Mouse (Mus musculus): ENCODE measurements around the gene Gm37240. TPM values are rescaled to one million over a fixed set of nuclear protein-coding genes. Genes with fewer than 3 reads are reported as not detected.
"Not testable (repeated sequence)": the region's sequence is repeated elsewhere in the genome, so short reads cannot be mapped to it uniquely, and the experiment has no call there.

Gm37240 gene
- polyA plus RNA-seq, 1 experiment from 2014 or later: 0.93 TPM

GRCm38 (mm10) chr3:85584966-85585365 is 302.4 kb downstream of the Gm37240 start:
- Histone ChIP-seq H3K36me3 (ENCODE audit: control insufficient read depth, insufficient read depth, low read length) (no peaks in the 10 kb centered on the region), H3K9ac (ENCODE audit: low read depth, low read length) (no peak overlapping the region), H3K4me1 (ENCODE audit: control insufficient read depth, insufficient read depth, low read depth, low read length) (no peaks in the 10 kb centered on the region), H3K4me2 (ENCODE audit: low read length) (no peak overlapping the region), H3K4me3 (ENCODE audit: low read length) (no peak overlapping the region), H3K9me3 (ENCODE audit: control insufficient read depth, low read length) (no peaks in the 10 kb centered on the region), H3K27ac (ENCODE audit: low read depth, low read length) (no peak overlapping the region), H3K27me3 (replicated peaks; ENCODE audit: control insufficient read depth, insufficient read depth, low read length) (no peaks in the 10 kb centered on the region)
- 86% methylated on average over 4 of the region's 4 CpGs for WGBS
- no peak for ATAC-seq

DNA sequence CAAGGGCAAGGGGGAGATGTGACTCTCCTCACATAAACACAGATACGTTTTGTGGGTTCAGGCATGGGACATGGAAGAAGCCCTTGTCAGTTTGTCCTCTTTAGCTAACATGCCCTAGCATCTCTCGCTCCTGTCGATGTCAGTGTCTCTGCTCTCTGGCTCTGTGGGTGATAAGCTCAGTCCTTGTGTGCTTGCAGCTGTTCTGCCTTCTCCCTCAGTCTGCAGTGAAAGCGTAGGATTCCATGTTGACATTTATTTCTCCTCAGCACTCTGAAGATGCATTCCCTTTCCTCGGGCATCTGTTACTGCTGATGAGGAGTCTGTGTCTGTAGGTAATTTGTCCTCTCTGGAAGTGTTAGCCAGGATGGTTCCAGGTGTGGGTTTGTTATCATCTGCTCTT is 304.1 kb downstream of the Gm37240 start:
- Histone ChIP-seq H3K4me2 (ENCODE audit: low read length) (no peak overlapping the region), H3K9ac (ENCODE audit: low read depth, low read length) (no peak overlapping the region), H3K4me1 (ENCODE audit: control insufficient read depth, insufficient read depth, low read depth, low read length) (no peaks in the 10 kb centered on the region), H3K9me3 (ENCODE audit: control insufficient read depth, low read length) (no peaks in the 10 kb centered on the region), H3K27me3 (replicated peaks; ENCODE audit: control insufficient read depth, insufficient read depth, low read length) (no peaks in the 10 kb centered on the region), H3K36me3 (ENCODE audit: control insufficient read depth, insufficient read depth, low read length) (no peaks in the 10 kb centered on the region), H3K27ac (ENCODE audit: low read depth, low read length) (no peak overlapping the region), H3K4me3 (ENCODE audit: low read length) (no peak overlapping the region)
- 81% methylated on average over 5 of the region's 5 CpGs for WGBS
- ATAC-seq: no peak

GRCm38 (mm10) chr3:85582726-85583125 is 304.6 kb downstream of the Gm37240 start:
- no peak for ATAC-seq
- Histone ChIP-seq H3K9ac (ENCODE audit: low read depth, low read length) (no peak overlapping the region), H3K36me3 (ENCODE audit: control insufficient read depth, insufficient read depth, low read length) (no peaks in the 10 kb centered on the region), H3K27me3 (replicated peaks; ENCODE audit: control insufficient read depth, insufficient read depth, low read length) (no peaks in the 10 kb centered on the region), H3K9me3 (ENCODE audit: control insufficient read depth, low read length) (no peaks in the 10 kb centered on the region), H3K4me1 (ENCODE audit: control insufficient read depth, insufficient read depth, low read depth, low read length) (no peaks in the 10 kb centered on the region), H3K4me3 (ENCODE audit: low read length) (no peak overlapping the region), H3K4me2 (ENCODE audit: low read length) (no peak overlapping the region), H3K27ac (ENCODE audit: low read depth, low read length) (no peak overlapping the region)
- WGBS: 91% methylated on average over 2 of the region's 2 CpGs

- peak within 1 kb of the TSS; percentile 75 for H3K4me3 ChIP-seq (ENCODE audit: low read length)
- 3% methylated on average over 41 of the region's 41 CpGs for WGBS
- peak within 1 kb of the TSS; percentile 87 for H3K9ac ChIP-seq (ENCODE audit: low read depth, low read length)
- peak within 1 kb of the TSS; percentile 85 for H3K4me2 ChIP-seq (ENCODE audit: low read length)
- H3K9me3 ChIP-seq (ENCODE audit: control insufficient read depth, low read length): no peaks in the 10 kb centered on the region
- peak within 1 kb of the TSS; percentile 95 for H3K27ac ChIP-seq (ENCODE audit: low read depth, low read length)
- H3K36me3 ChIP-seq (ENCODE audit: control insufficient read depth, insufficient read depth, low read length): no peaks in the 10 kb centered on the region
- ATAC-seq: peak; percentile 99
- no peaks in the 10 kb centered on the region for H3K27me3 ChIP-seq (replicated peaks; ENCODE audit: control insufficient read depth, insufficient read depth, low read length)
- no peaks in the 10 kb centered on the region for H3K4me1 ChIP-seq (ENCODE audit: control insufficient read depth, insufficient read depth, low read depth, low read length)
These were observed 313.2 kb downstream of the Gm37240 start, which contains the start of gene Gatb for GRCm38 (mm10) chr3:85573864-85574830. Gene Gatb (plus strand): TSS chr3:85574119.

DNA sequence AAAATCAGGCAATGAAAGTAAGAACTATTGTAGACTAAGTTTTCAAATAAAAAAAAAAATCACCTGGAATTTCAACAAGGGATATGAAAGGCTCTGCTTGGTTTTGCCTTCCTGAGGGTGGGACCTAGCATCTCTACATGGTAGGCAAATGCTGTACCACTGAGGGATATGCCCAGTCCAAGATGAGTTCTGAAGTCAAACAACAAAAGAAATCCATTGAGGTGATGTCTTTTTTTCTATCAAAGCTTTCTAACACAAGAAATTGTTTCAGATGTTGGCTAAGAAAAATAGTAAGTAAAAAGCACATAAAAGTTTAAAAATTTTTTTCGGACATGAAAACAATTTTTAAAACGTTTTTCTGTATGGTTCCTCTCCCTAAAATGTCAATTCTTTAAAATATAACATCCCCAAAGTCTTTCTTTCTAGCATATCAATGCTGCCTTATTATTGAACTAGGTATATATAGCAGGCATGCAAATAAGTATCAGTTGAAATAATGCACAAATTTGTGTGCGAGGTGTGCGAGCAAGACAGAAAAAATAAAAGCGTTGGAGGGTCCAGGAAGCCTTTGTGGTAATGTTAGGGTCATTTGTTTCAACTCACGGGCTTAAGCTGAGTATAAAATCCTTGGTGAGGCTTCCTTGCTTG is 314.0 kb downstream of the Gm37240 start:
- peak overlapping the region; percentile 59 for H3K9ac ChIP-seq (ENCODE audit: low read depth, low read length)
- peak overlapping the region; percentile 61; the same call in 1 of the 2 replicates for H3K27ac ChIP-seq (ENCODE audit: low read depth, low read length)
- H3K9me3 ChIP-seq (ENCODE audit: control insufficient read depth, low read length): no peaks in the 10 kb centered on the region
- WGBS: 21% methylated on average over 6 of the region's 6 CpGs
- no peaks in the 10 kb centered on the region for H3K4me1 ChIP-seq (ENCODE audit: control insufficient read depth, insufficient read depth, low read depth, low read length)
- peak overlapping the region; percentile 62 for H3K4me2 ChIP-seq (ENCODE audit: low read length)
- H3K36me3 ChIP-seq (ENCODE audit: control insufficient read depth, insufficient read depth, low read length): no peaks in the 10 kb centered on the region
- peak overlapping the region; percentile 41 for H3K4me3 ChIP-seq (ENCODE audit: low read length)
- H3K27me3 ChIP-seq (replicated peaks; ENCODE audit: control insufficient read depth, insufficient read depth, low read length): no peaks in the 10 kb centered on the region
- no peak for ATAC-seq

- H3K4me1 ChIP-seq (ENCODE audit: control insufficient read depth, insufficient read depth, low read depth, low read length); H3K4me3 ChIP-seq (ENCODE audit: low read length); H3K36me3 ChIP-seq (ENCODE audit: control insufficient read depth, insufficient read depth, low read length); H3K4me2 ChIP-seq (ENCODE audit: low read length); H3K27ac ChIP-seq (ENCODE audit: low read depth, low read length); ATAC-seq; H3K27me3 ChIP-seq (replicated peaks; ENCODE audit: control insufficient read depth, insufficient read depth, low read length); H3K9me3 ChIP-seq (ENCODE audit: control insufficient read depth, low read length); H3K9ac ChIP-seq (ENCODE audit: low read depth, low read length): not testable (repeated sequence)
- 91% methylated on average over 8 of the region's 8 CpGs for WGBS
These were observed 314.8 kb downstream of the Gm37240 start for GRCm38 (mm10) chr3:85572502-85572901.

DNA sequence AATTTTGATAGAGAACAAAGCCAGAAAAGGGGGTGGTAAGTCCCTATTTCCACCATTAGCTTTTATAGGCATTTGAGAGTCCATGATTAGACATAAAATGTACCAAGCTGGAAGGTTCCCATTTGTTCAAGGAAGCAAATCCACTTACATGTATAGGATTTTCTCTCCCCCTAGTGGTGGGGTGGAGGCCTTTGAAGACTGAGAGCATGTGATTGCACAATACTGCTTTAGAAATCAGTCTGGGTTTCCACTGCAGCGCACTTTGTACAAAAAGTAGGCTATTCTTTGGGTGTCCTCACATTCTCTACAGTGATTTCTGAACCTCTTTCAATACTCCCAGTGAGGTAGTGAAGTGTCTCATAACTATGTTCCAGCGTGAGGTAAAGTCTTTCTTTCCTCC is 316.0 kb downstream of the Gm37240 start:
- no peak overlapping the region for H3K4me3 ChIP-seq (ENCODE audit: low read length)
- 64% methylated on average over 2 of the region's 2 CpGs for WGBS
- no peak for ATAC-seq

DNA sequence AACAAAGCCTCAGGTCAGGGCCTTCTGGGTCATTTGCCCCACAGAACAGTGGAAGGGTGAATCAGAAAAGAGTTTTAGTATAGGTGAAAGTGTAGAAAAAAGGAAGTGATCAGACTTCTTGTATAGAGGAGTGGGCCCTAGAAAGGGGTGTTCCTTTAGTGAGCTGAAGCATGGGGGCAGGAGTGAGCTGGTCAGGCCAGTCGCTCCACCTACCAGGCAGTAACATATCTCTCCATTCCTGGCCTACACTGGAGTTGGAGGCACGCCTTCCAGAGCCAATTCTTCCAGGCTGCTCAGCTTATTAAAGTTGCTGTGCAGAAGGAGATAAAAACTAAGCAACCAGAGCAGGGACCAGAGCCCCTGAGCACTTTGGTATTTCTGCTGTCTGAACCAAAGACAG is 322.7 kb downstream of the Gm37240 start:
- Histone ChIP-seq H3K27ac (ENCODE audit: low read depth, low read length) (no peak overlapping the region), H3K4me3 (ENCODE audit: low read length) (no peak overlapping the region), H3K27me3 (replicated peaks; ENCODE audit: control insufficient read depth, insufficient read depth, low read length) (no peaks in the 10 kb centered on the region), H3K9me3 (ENCODE audit: control insufficient read depth, low read length) (no peaks in the 10 kb centered on the region), H3K9ac (ENCODE audit: low read depth, low read length) (no peak overlapping the region), H3K36me3 (ENCODE audit: control insufficient read depth, insufficient read depth, low read length) (no peaks in the 10 kb centered on the region), H3K4me2 (ENCODE audit: low read length) (no peak overlapping the region), H3K4me1 (ENCODE audit: control insufficient read depth, insufficient read depth, low read depth, low read length) (no peaks in the 10 kb centered on the region)
- WGBS: 60% methylated on average over 2 of the region's 2 CpGs
- no peak for ATAC-seq

More for the DNA sequence above, 316.0 kb downstream of the Gm37240 start:
- Histone ChIP-seq H3K36me3 (ENCODE audit: control insufficient read depth, insufficient read depth, low read length) (no peaks in the 10 kb centered on the region), H3K9ac (ENCODE audit: low read depth, low read length) (no peak overlapping the region), H3K27me3 (replicated peaks; ENCODE audit: control insufficient read depth, insufficient read depth, low read length) (no peaks in the 10 kb centered on the region), H3K4me1 (ENCODE audit: control insufficient read depth, insufficient read depth, low read depth, low read length) (no peaks in the 10 kb centered on the region), H3K27ac (ENCODE audit: low read depth, low read length) (no peak overlapping the region), H3K9me3 (ENCODE audit: control insufficient read depth, low read length) (no peaks in the 10 kb centered on the region), H3K4me2 (ENCODE audit: low read length) (no peak overlapping the region)

- no peak overlapping the region for H3K27ac ChIP-seq (ENCODE audit: low read depth, low read length)
- no peaks in the 10 kb centered on the region; the same call in 1 of the 2 replicates for H3K36me3 ChIP-seq (ENCODE audit: control insufficient read depth, insufficient read depth, low read length)
- no peaks in the 10 kb centered on the region for H3K9me3 ChIP-seq (ENCODE audit: control insufficient read depth, low read length)
- H3K27me3 ChIP-seq (replicated peaks; ENCODE audit: control insufficient read depth, insufficient read depth, low read length): no peaks in the 10 kb centered on the region
- ATAC-seq: no peak
- H3K4me1 ChIP-seq (ENCODE audit: control insufficient read depth, insufficient read depth, low read depth, low read length): peaks cover 3% of the 10 kb centered on the region; the same call in 1 of the 2 replicates
- 85% methylated on average over 6 of the region's 6 CpGs for WGBS
- H3K4me2 ChIP-seq (ENCODE audit: low read length): no peak overlapping the region
- H3K9ac ChIP-seq (ENCODE audit: low read depth, low read length): no peak overlapping the region
- no peak overlapping the region for H3K4me3 ChIP-seq (ENCODE audit: low read length)
These were observed 333.5 kb downstream of the Gm37240 start for GRCm38 (mm10) chr3:85553731-85554277.

All from hindbrain, embryonic 16.5 days (tissue).